Mouse (Mus musculus) stomach, postnatal 0 days (tissue): ENCODE measurements at regions not wholly inside any gene's neighbourhood (a gene's known extent, or its start where the extent isn't known, plus 50 kb on each side); places are given as distances from the start of the nearest gene placed in this dataset.

Experiments
- CTCF ChIP-seq: IDR thresholded peaks from 2 replicates; pipeline ENCODE4 v1.5.1; 2016; ENCODE audit warnings: antibody characterized with exemption, low read depth, mild to moderate bottlenecking, moderate library complexity
- EP300 ChIP-seq: optimal IDR thresholded peaks from 2 replicates; pipeline ENCODE3; 2016; ENCODE audit warnings: antibody characterized with exemption

DNA sequence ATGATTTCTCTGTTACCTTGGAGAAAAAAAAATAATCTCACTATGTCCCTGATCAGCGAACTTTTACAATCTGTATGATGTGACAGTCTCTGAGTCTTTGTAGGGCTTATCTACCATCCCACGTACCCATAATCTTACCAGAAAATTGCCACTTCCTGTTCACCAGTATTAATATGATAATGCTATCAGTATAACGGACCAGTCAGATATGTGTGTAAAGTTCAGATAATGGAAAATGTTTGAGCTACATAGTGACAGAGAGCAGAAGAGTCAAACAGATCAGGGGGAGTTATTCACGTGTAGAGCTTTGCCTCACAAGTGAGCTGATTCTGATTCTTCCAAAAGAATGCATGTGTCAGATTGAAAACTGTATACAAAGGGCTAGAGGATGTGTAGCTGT is 466.0 kb upstream of the Fam160b2 start:
- TF ChIP-seq CTCF (no peak), EP300 (no peak)
